Mouse (Mus musculus) cerebellum, adult 2 months (tissue): ENCODE measurements around the gene Slc39a1.

Experiments used
- CTCF ChIP-seq: fragments of 200-500 bp; IDR thresholded peaks from 2 replicates; pipeline ENCODE4 v1.5.1; 2011; ENCODE audit warnings: low read depth, mild to moderate bottlenecking, control low read depth, low read length, moderate library complexity, borderline replicate concordance; ENCODE audit not compliant: insufficient read depth
- POLR2A ChIP-seq: fragments of 200-500 bp; IDR thresholded peaks from 2 replicates; pipeline ENCODE4 v1.6.1; 2011; ENCODE audit warnings: low read length, control low read depth, borderline replicate concordance; ENCODE audit not compliant: insufficient read depth

DNA sequence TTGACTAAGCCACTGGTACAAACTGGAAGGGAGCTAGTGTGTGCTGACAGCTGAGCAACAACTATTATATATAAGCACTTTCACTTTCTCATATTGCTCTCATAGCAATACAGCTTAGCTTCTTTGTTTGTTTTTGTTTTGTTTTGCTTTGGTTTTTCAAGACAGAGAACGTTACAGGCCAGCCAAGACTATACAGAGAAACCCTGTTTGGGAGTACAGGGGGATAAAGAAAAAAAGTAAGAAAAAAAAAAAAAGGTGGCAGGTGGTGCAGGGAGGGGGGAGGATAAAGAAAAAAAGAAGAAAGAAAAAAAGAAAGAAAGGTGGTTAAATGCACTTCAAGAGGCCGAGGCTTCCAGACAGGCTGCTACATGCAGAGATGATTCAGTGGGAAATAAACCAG is 2.6 kb upstream of the Slc39a1 start:
- TF ChIP-seq CTCF (no peak), POLR2A (no peak)
